Mouse (Mus musculus) cerebellum, adult (tissue): ENCODE data around the gene Lama2.
"Not testable (repeated sequence)": the region's sequence is repeated elsewhere in the genome, so short reads cannot be mapped to it uniquely, and the experiment has no call there.

Experiments
- ATAC-seq: cut with Nextera tagmentation; 2 replicates; pipeline ENCODE4 v1.9.2; 2017; ENCODE audit warnings: mild to moderate bottlenecking, moderate library complexity, mixed read lengths; ENCODE audit not compliant: insufficient number of reproducible peaks, low FRiP score, low TSS enrichment

Gene Lama2

DNA sequence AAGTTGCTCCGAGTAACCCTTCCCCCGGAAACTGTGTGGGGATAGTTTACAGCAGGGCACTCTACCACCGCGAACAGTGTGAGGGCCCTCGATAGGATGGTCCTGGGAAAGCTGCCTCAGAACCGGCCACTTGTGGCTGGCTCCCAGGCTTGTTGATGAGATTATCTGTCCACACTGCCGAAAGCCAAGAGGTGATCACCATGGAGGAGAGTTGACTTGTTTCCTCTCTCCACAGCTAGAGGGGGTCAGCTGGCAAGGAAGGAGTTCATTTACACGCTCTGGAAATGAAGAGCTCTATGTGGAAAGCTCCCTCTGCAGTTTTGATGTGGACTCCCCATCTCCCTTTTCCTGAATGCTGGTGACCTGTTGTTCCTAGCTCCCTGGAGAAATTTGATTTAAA lies 669.9 kb downstream of the Lama2 start:
- no peak for ATAC-seq

DNA sequence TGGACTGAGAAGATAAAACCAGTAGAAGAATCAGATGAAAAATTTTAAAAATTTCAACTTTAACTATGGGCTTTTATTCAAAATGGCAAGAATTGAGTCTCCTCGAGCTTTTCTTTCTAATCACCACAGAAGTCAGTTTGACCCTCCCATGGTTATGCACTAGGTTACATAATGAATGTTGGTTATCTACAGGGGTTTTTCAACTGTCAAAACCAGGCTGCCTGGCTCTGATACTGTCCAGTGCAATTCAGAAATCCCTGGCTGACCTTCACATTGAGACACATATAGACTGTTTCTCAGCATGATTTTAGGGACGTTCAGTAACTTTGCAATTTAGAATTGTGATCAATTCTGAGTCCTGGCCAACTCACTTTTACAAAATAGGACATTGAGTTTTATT lies 671.2 kb downstream of the Lama2 start:
- ATAC-seq = no peak

DNA sequence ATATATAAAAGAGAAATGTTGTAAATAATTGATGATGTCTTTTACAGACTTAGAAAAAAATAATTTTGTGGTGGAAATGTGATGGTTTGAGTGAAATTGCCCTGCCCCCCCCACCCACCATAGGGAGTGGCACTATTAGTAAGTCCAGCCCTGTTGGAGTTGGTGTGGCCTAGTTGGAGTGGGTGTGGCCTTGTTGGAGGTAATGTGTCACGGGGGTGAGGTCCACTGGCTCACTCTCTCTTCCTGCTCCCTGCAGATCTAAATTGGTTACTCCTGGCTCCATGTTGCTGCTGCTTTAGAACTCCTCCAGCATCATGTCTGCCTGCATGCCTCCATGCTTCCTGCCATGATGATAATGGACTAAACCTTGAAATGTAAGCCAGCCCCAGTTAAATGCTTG lies 680.0 kb downstream of the Lama2 start:
- no peak for ATAC-seq

DNA sequence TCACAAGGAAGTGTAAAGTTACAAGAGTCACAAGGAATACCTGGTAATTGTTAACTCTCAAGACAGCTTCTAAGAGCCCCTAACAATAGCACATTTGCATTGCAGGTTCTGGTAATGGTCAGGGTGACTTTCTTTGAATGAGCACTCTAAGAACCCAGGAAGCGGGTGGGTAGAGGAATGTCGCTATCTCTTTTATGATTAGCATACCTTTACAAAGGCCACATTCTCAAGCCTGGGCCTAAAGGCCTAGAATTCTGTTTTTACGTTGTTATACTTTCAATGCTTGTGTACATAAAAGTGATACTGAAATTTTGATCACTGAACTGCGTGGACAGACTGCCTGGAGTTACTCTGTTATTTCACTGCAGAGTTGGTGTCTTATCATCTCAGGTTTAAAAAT lies 681.1 kb downstream of the Lama2 start:
- ATAC-seq = not testable (repeated sequence)

DNA sequence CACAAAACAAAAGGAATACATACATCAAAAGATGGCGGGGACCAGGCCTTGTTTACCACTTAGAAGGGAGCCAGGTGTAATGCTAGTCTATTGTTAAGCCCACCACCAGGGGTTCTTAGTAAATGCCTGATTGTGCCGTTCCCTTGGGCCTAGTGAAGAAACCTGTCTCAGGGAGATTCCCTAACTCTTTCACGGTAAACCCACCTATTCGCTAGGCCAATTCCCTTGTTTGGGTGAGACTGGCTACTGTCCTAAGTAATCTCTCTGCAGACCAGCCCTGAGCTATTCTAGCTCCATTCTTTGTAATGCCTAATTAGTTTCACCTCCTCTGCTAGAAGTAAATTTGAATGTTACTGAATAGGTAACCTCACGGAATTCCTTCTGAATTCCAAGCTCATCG lies 683.5 kb downstream of the Lama2 start:
- not testable (repeated sequence) for ATAC-seq
